Mouse (Mus musculus): ENCODE results near the gene Rimkla. TPM values are rescaled to one million over a fixed set of nuclear protein-coding genes. Genes with fewer than 3 reads are reported as not detected.

The Rimkla gene
- polyA plus RNA-seq, 1 experiment from 2014 or later: 12.2 TPM

Other genes with a start within 250 kb of the Rimkla start
- gene Cldn19, start 237.2 kb downstream of the Rimkla start, polyA plus RNA-seq (2015; fragmentation: Nextera tagmentation; extraction: Ambion mirVana): 0.18 TPM in 2 replicates
- 763 and 887 TPM in 2 replicates for gene Ybx1, start 198.0 kb downstream of the Rimkla start, polyA plus RNA-seq (2015; fragmentation: Nextera tagmentation; extraction: Ambion mirVana)
- gene Ppih, start 172.1 kb downstream of the Rimkla start, polyA plus RNA-seq (2015; fragmentation: Nextera tagmentation; extraction: Ambion mirVana): 101 and 123 TPM in 2 replicates
- gene Ccdc30, start 77.1 kb downstream of the Rimkla start, polyA plus RNA-seq (2015; fragmentation: Nextera tagmentation; extraction: Ambion mirVana): 12.4 and 12.5 TPM in 2 replicates
- 15.4 and 17.9 TPM in 2 replicates for gene Ppcs, start 70.2 kb downstream of the Rimkla start, polyA plus RNA-seq (2015; fragmentation: Nextera tagmentation; extraction: Ambion mirVana)
- gene Zmynd12, start 69.8 kb downstream of the Rimkla start, polyA plus RNA-seq (2015; fragmentation: Nextera tagmentation; extraction: Ambion mirVana): 0.26 and 0.35 TPM in 2 replicates
- 23.8 and 25.4 TPM in 2 replicates for gene Foxj3, start 44.4 kb upstream of the Rimkla start, polyA plus RNA-seq (2015; fragmentation: Nextera tagmentation; extraction: Ambion mirVana)
- gene Frg2f1, start 46.9 kb upstream of the Rimkla start, polyA plus RNA-seq (2015; fragmentation: Nextera tagmentation; extraction: Ambion mirVana): 4.8 TPM in 2 replicates
- not detected in 2 replicates for gene Guca2a, start 145.1 kb upstream of the Rimkla start, polyA plus RNA-seq (2015; fragmentation: Nextera tagmentation; extraction: Ambion mirVana)
- gene Guca2b, start 166.3 kb upstream of the Rimkla start, polyA plus RNA-seq (2015; fragmentation: Nextera tagmentation; extraction: Ambion mirVana): not detected in 2 replicates
- 8.8 and 10.5 TPM in 2 replicates for gene Hivep3, start 241.2 kb upstream of the Rimkla start, polyA plus RNA-seq (2015; fragmentation: Nextera tagmentation; extraction: Ambion mirVana)

Data from forebrain, embryonic 13.5 days (tissue).